Mouse (Mus musculus) spleen, embryonic (tissue): ENCODE data around the gene Exoc4.

ENCODE experiments used
- CTCF ChIA-PET: fragments of 350-600 bp; sonication (Branson Sonifier 250); formaldehyde crosslinking; loops from one replicate; lab custom pipeline; 2022; lab: Charles Lee

Exoc4 gene

DNA sequence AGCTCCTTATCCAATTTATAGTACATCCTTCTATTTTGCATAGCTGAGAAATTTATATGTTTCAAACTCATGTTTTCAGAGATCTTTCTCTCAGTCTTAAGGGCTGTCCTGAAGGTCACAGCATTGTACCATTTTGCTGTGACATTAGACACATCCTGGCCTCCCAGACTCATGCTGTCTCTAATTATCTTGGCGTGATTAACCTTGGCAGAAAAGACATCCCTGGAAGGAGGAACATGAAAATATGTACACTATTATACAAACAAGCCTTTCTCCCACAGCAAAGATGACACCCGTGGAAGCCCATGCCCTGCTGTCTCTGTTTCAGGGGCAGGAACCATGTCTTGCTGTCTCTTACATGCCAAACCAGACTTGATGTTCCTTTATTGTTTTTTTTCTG is 59.8 kb downstream of the Exoc4 start:
- CTCF ChIA-PET = no interaction called here

DNA sequence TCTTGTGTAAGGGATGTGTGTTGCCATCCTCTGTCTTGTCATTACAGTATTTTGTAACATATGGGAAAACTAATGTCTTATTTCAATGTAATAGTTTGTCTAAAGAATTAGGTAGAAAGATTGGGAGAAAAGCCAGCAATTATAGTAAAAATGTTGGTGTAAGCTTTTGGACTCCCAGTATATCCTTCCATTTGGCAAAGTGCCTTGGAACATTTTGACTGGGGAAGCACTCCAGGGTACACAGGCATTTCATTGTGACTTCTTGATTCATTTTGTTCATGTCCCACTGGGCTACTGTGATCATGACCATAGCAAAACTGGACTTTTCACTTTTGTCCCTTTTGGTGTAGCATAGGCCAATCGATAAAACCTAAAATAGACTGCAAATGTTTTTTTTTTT is 61.6 kb downstream of the Exoc4 start:
- CTCF ChIA-PET = no interaction called here

DNA sequence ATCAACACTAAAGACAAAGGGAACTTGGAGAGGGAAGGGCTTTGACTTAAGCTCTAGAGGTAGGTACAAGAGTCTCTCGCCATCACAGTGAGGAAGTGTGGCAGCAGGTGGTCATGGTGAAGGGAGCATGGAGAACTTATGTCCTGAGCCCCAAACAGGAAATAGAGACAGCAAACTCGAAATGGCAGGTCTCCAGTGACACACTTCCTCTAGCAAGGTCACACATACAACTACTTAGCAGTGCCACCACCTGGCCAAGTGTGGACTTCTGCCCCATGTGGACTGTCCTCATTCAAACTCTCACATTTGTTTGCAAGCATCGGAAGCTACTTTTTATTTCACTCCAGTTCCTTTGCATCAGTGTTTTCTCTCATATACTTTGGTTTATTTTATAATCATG is 74.0 kb downstream of the Exoc4 start:
- CTCF ChIA-PET = no interaction called here

DNA sequence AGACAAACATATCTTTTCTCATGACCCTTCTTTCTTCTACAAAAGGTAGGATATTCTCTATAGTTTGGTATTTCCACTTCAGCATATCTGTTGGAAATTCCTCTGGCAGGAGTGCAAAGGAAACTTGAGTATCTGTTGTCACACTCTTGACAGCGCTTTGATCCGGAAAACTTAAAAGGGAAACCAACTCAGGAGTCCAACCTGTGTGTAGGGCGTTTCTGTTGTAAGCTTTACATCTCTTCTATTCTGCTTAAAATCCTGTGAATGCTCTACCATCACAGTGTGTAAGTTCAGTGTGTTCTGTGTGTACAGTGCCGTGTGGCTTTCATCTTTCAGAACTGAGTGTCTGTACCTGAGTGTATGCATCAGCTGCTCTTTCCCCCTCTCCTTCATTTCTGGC is 74.5 kb downstream of the Exoc4 start:
- CTCF ChIA-PET = no interaction called here

DNA sequence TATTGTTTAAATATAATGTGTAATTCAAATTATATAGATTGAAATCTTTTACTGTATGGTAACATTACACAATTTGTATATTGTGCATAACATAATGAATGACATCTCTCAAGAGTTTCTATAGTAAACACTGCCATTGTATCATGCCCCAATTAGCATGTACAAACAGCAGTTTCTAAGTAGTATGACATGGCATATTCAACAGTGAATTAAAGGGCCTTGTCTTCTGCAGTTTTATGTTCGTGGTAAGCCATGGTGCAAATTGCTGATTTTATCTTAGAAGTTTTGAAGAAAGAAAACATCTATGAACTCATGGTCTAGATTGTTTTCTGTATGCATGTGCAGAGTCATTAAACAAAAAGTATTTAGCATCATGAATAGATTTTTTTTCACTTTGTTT is 79.4 kb downstream of the Exoc4 start:
- CTCF ChIA-PET = interaction anchor here (0.6 kb wide), 1 partner anchor 85 kb away, joined by 3 read pairs; no protein-coding TSS in a partner anchor

DNA sequence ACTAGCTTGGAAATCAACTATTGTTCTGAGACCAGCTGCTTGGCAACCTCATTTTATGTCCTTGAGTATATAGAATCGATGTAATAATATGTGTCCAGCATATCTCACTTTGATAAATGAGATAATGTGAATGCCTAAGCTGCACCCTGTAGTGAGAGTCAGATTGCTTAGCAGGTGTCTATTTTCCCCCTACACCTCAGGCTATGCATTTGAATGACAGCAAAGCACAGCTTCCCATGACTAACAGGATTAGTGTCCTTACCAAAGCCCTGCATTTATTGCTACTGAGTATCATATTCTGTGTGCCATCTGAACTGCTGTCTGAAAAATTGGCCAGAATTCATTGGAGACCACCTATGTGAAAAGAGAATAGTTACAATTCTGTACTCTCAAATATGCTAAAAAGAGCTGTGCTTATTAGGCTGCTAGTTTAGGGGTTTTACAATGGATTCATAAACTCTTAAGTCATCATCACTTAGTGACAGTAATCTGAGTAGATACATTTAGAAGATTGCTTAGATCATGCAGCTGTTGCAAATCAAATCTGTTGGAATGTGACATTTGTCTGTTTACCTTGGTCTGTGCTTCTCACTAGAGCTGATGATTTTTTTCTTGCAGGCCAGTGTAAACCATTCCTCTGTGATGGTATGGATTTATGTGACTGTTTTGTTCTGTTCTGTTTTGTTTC is 98.3 kb downstream of the Exoc4 start:
- CTCF ChIA-PET = no interaction called here

DNA sequence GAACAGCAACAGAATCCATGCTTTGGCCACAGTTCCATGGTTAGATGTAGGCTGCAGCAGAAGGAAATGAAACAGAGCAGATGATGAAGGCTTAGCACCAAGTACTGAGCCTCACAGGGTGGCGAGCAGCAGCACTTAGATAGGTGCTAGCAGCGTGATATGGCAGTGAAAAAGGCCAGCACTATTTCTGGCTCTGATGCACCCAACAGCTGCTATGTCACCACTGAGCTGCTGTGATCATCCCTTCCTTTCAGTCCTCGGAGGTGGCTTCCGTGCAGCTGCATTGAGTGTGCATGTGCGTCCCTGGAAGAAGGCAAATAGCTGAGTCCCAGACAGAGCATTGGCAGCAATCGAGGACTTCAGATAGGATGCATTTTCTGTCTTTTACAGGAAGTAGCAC is 112.7 kb downstream of the Exoc4 start:
- CTCF ChIA-PET = no interaction called here

DNA sequence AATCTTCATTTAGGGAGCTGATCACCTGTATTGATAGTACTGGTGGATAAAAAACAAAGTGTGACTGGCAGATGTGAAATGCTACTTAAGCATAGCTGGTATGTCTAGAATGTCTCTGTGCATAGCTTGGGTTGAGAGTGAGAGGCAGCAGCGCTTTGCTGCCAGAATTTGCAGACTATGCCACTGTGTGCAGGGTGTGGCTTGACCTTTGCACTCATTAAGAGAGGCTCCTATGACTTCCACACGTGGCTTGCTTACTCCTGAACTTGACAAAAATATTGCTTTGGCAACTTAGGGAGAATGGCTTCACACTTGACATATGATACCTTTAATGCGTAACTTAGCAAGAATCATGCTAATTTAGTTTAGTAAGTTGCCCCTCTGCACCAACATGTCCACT is 131.6 kb downstream of the Exoc4 start:
- CTCF ChIA-PET = no interaction called here

DNA sequence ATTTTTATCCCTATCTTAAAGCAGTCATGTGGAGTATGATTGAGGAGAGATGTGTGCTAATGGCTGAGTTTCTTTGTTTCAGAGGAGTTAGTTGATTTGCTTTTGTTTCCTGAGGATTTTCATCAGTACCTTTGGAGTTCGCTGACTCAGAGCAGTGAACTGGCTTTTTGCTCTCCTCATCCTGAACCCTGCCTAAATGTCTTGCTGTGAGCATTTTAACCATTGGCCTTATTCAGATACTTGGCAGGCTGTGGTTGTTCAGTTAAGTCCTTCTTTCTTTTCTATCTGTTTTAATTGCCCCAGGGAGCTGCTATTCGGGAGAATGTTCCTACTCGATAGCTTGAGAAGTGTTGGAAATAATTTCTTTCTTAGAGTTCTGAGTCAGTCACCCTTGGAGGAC is 133.3 kb downstream of the Exoc4 start:
- CTCF ChIA-PET = no interaction called here

DNA sequence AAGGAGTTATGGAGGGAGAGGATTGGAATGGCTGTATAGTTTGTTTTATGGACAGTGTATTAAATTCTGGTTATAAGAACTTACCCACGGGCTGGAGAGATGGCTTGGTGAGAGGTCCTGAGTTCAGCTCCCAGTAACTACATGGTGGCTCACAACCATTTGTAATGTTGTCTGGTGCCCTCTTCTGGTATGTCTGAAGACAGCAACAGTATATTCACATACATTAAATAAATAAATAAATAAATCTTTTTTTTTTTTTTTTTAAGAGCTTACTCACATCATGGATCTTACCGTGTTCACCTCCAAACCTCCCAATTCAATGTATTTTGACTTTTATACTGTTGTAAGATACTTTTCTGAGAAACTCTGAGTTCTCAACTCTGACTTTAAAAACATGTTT is 143.1 kb downstream of the Exoc4 start:
- CTCF ChIA-PET = no interaction called here

DNA sequence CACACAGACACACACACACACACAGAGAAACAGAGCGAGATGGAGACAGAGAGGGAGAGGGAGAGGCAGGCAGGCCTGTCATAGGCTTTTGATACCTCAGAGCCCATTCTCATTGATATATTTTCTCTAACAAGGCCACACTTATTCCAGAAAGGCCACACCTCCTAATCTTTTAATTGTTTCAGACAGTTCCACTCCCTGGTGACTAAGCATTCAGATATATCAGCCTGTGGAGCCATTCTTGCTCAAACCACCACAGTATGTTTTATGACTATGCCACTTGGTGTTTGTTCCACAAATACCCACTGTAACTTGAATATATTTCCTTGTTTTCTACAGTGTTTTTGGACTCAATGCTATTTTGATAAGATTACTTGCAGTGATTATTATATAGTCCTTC is 150.6 kb downstream of the Exoc4 start:
- CTCF ChIA-PET = no interaction called here

DNA sequence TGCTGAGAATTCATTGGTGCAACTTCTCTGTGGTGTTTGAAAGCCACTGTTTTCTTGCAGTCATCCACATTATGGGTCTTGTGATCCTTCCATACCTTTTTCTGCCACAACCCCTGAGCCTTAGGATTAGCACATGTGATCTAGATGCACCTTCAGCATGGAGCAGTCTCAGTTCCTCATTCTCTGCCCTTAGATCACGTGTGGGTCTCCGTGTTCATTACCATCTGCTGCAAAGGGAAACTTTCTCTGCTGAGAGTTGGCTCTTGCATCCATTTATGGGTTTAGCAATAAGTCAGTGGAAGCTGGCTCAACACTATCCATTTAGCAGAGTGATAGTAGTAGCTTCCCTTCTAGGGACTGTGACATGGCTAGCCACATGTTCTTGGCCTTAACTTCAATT is 152.3 kb downstream of the Exoc4 start:
- CTCF ChIA-PET = interaction anchor here (0.6 kb wide), 1 partner anchor 344 kb away, joined by 3 read pairs; no protein-coding TSS in a partner anchor

DNA sequence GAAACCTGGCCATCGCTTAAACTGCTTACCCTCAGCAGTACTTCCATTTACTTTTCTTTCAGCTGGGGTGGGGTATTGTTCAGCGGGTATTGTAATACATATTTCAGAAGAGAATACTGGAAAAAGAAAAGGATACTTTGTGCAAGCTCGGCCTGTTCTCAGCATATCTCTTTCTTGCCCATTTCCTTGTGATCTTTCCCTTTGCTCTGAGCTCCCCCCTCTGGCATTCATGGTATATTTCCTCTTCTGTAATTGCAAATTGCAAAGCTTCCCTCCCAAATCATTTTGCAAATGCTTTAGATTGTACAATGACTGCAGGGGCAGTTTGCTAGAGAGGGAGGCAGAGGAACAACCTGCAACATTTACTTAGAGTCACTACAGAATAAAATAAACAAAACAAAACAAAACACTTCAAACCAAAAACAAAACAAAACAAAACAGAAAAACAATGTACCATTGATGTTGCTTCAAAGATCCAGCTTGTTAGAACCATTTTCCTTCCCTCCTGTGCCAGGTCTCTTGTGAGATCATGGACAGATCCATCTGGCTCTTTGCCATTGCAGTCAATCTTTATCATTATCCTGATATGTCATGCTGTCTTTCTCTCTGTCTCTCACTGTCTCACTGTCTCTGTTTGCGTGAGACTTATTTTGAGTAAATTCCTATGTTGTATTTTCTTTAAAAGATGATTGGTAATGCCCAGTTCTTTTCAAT is 156.8 kb downstream of the Exoc4 start:
- CTCF ChIA-PET = no interaction called here

DNA sequence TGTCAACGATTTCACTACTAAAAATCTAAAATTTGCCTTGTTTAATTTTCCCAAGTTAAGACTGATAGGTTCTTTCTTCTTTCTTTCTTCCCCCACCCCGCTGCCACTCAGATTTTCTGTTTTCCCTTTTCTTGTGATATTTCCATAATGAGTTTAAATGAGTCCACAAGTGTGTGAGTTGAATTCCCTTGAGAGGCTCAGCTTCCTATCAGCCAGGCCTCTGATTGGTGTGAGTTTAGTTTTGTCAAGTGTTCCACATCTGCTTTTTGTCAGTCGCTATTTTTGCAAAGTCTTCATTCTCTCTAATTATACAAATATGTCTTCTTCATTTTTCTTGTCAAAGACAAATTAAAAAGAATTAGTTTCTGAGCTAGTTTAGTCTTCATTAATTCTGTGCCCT is 160.7 kb downstream of the Exoc4 start:
- CTCF ChIA-PET = no interaction called here

DNA sequence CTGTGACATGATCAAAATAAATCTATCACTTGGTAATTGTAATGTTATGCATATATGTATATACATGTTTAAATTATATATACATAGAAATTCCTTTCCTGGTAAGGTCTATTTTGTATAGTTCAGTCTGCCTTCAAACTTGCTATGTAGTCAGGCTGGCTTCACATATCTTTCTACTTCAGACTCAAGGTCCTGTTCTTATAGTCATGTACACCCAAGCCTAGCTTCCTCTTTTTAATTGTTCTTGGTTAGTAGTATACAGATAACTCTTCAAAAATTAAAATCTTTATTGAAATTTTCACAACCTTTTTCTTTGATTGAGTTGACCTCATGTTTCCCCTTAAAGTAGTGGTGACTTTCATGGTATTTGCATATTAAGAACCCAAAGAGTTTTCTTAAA is 176.1 kb downstream of the Exoc4 start:
- CTCF ChIA-PET = no interaction called here

DNA sequence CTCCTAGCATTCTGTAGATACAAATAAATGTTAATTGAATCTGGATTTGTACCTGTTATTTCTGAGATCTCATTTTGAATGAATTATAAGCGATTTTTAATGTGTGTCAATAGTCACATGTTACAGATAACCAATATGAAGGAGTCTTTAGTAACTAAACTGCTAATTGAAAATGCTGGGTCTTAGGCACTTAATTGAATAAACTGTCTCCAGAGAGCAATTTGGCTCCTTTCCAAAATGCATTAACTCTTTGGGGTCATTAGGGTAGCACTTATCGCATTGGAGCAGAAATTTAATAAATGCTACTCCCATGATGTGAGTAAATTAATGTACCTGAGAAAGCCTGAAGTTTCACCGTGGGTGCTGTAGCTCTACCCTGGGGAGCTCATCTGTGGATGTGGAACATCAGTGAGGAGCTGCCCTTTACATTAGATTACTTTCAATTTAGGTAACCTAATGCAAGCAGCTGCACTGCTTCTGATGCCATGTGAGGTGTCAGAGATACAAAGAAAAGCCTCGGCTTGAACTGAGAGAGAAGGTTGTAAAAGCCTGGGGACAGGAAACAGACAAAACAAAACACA is 182.4 kb downstream of the Exoc4 start:
- CTCF ChIA-PET = no interaction called here

DNA sequence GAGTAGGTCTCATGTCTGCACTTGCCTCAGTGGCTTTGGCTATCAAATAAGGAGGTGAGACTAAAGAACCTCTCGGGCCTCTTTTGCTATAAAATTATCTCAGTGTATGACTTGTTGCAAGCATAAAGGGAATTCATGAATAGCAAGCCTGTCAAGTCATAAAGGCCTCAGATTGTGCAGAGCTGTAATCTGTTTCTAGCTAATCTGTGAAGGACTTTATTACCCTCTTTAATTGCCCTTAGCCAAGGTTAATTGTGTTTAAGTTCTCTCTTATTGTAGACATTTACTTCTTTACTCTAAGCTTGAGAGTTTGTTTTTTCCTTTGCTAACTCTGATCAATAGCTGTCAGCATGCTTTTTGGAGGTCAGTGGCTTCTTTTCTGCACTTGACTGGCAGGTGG is 191.6 kb downstream of the Exoc4 start:
- CTCF ChIA-PET = no interaction called here

DNA sequence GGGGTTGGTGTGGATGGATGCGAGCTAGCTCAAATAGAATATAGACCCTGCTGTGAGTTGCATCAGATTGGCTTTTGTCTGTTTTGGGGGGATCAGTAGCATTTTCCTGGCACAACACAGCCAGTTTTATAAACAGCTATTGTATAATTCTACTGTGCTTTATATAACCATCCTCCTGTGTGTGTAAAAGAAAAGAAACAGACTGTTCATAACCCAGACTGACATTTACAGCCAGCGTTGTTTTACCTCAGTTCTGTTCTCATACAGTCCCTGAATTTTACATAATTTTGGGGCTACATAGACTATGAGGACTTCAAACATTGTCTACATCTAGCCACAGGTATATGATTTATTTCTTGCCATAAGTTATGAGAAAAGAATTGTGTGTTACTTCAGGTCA is 204.9 kb downstream of the Exoc4 start:
- CTCF ChIA-PET = interaction anchor here (0.5 kb wide), 1 partner anchor 192 kb away, joined by 3 read pairs; no protein-coding TSS in a partner anchor

DNA sequence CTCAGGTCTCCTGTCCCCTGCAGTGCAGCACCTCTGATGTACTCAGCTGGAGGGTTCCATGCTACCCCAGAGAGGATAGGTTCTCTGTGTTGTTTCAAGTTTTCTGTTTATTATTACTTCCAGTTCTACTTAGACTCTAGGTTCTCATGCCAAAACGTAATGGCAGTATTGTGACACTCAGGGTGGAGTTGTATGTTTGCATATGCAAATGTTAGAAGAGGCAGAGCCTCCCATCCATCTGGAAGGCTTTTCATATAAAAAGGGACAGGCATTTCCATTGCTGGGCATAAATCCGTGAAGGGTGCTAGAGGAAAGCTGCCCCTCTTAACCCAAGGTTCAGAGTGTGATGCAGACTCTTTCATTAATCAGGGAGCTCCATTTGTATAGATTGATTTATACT is 205.5 kb downstream of the Exoc4 start:
- CTCF ChIA-PET = interaction anchor here (0.6 kb wide), 1 partner anchor 73 kb away, joined by 3 read pairs; no protein-coding TSS in a partner anchor

DNA sequence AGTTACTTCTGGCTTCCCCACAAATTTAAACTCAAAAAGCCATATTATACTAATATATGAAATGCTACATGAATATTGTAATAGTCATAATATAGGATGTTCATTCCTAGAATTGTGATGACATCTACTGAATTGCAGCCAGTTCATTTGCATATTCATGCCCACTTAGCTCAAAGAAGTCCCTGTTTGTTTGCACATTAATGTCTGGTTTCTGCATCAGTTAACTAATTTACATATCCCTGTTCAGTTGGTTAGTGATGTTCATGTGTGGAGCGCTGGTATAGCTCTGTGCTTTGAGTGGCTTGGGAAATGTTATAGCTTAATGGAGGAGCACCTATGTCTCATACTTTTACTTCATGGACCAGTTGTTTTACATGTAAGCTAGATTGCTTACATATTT is 206.4 kb downstream of the Exoc4 start:
- CTCF ChIA-PET = interaction anchor here (0.6 kb wide), 1 partner anchor 16 kb away, joined by 4 read pairs; no protein-coding TSS in a partner anchor

DNA sequence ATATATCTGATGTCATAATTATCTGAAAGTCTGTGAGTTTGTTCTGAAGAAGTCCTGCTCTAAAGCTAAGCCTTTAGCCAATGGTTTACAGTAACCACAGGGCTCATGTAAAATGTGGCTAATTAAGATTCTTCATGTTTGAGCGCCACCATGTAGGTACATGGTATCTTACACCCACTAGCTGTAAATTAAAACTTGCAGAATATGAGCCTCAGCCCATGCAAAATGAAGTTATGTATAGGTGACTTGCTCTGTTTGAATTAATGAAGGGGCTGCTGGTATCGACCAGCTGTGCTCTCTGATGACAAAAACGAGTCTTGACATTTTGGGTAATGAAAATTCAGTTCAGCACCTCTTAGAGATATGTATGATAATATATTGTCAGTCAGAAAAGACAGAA is 216.0 kb downstream of the Exoc4 start:
- CTCF ChIA-PET = no interaction called here

DNA sequence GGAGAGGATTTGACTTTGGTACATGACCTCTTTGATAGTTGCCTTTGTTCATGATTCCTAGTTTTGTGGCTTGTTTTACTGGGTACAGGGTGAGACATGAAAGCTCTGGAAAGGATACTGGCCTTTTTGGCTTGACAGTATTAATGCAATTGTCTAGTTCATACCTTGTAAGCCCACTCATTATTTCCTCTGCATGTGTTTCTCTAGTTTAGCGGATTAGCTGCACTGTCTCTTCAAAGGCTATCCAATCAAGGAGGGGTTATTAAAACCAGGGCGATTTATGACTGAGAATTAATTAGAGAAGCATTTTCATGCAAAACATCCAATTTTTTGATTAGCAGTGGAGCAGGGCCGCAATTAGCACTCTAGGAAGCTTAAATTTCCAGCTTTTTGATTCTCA is 216.5 kb downstream of the Exoc4 start:
- CTCF ChIA-PET = no interaction called here
